Mouse (Mus musculus): ENCODE data around the gene Nlrx1. TPM values are rescaled to one million over a fixed set of nuclear protein-coding genes. Genes with fewer than 3 reads are reported as not detected.

Gene Nlrx1
- polyA plus RNA-seq, 1 experiment from 2014 or later = 12.7 TPM

GRCm38 (mm10) chr9:44247907-44248306 lies 20.5 kb downstream of the Nlrx1 start:
- peaks cover 5% of the 10 kb centered on the region for H3K36me3 ChIP-seq
- no peak for ATAC-seq (ENCODE audit: insufficient number of reproducible peaks, low FRiP score, low TSS enrichment, low read depth)
- H3K4me3 ChIP-seq = no peak overlapping the region
- no peak overlapping the region for H3K4me2 ChIP-seq
- no peak overlapping the region for H3K9ac ChIP-seq
- H3K4me1 ChIP-seq = peaks cover 6% of the 10 kb centered on the region; the same call in 1 of the 2 replicates
- H3K27me3 ChIP-seq = no peaks in the 10 kb centered on the region
- 71% methylated on average over 6 of the region's 6 CpGs for WGBS
- no peak overlapping the region for H3K27ac ChIP-seq
- H3K9me3 ChIP-seq = no peaks in the 10 kb centered on the region

- WGBS = 54% methylated on average over 2 of the region's 2 CpGs
- ATAC-seq (ENCODE audit: insufficient number of reproducible peaks, low FRiP score, low TSS enrichment, low read depth) = no peak
- no peak overlapping the region for H3K9ac ChIP-seq
Measured at GRCm38 (mm10) chr9:44243621-44244020, 24.8 kb downstream of the Nlrx1 start.

GRCm38 (mm10) chr9:44241418-44241817 lies 27.0 kb downstream of the Nlrx1 start:
- no peak overlapping the region for H3K4me3 ChIP-seq
- WGBS = 72% methylated on average over 9 of the region's 9 CpGs
- no peak for ATAC-seq (ENCODE audit: insufficient number of reproducible peaks, low FRiP score, low TSS enrichment, low read depth)
- H3K36me3 ChIP-seq = no peaks in the 10 kb centered on the region
- H3K27ac ChIP-seq = no peak overlapping the region
- H3K4me2 ChIP-seq = no peak overlapping the region
- no peaks in the 10 kb centered on the region for H3K9me3 ChIP-seq
- H3K9ac ChIP-seq = no peak overlapping the region
- H3K27me3 ChIP-seq = no peaks in the 10 kb centered on the region
- 0 out of 2 replicates have a peak, but pooled peaks cover 3% of the 10 kb centered on the region for H3K4me1 ChIP-seq

More at GRCm38 (mm10) chr9:44243621-44244020, 24.8 kb downstream of the Nlrx1 start:
- no peaks in the 10 kb centered on the region for H3K9me3 ChIP-seq
- H3K27ac ChIP-seq = no peak overlapping the region
- H3K27me3 ChIP-seq = no peaks in the 10 kb centered on the region
- 0 out of 2 replicates have a peak, but pooled peaks cover 3% of the 10 kb centered on the region for H3K4me1 ChIP-seq
- H3K4me2 ChIP-seq = no peak overlapping the region
- no peak overlapping the region for H3K4me3 ChIP-seq
- H3K36me3 ChIP-seq = no peaks in the 10 kb centered on the region

- H3K4me3 ChIP-seq = no peak overlapping the region
- H3K4me2 ChIP-seq = no peak overlapping the region
- 0 out of 2 replicates have a peak, but pooled peaks cover 3% of the 10 kb centered on the region for H3K4me1 ChIP-seq
- WGBS = 65% methylated on average over 5 of the region's 5 CpGs
- no peak overlapping the region for H3K27ac ChIP-seq
- H3K27me3 ChIP-seq = no peaks in the 10 kb centered on the region
- ATAC-seq (ENCODE audit: insufficient number of reproducible peaks, low FRiP score, low TSS enrichment, low read depth) = no peak
- no peaks in the 10 kb centered on the region for H3K36me3 ChIP-seq
- H3K9me3 ChIP-seq = no peaks in the 10 kb centered on the region
- no peak overlapping the region for H3K9ac ChIP-seq
Measured at GRCm38 (mm10) chr9:44240911-44241310, 27.5 kb downstream of the Nlrx1 start.

- Histone ChIP-seq H3K4me1 (0 out of 2 replicates have a peak, but pooled peaks cover 3% of the 10 kb centered on the region), H3K27ac (no peak within 1 kb of the TSS), H3K9ac (no peak within 1 kb of the TSS), H3K4me2 (no peak within 1 kb of the TSS), H3K36me3 (no peaks in the 10 kb centered on the region), H3K4me3 (no peak within 1 kb of the TSS), H3K27me3 (no peaks in the 10 kb centered on the region), H3K9me3 (no peaks in the 10 kb centered on the region)
- 49% methylated on average over 2 of the region's 2 CpGs for WGBS
- no peak for ATAC-seq (ENCODE audit: insufficient number of reproducible peaks, low FRiP score, low TSS enrichment, low read depth)
Measured at GRCm38 (mm10) chr9:44240399-44240798, 28.0 kb downstream of the Nlrx1 start, which contains the start of gene Ccdc153. Gene Ccdc153, plus strand, starts transcription at chr9:44240676.

- Histone ChIP-seq H3K4me3 (no peak overlapping the region), H3K9ac (no peak overlapping the region), H3K4me1 (0 out of 2 replicates have a peak, but pooled peaks cover 5% of the 10 kb centered on the region), H3K9me3 (no peaks in the 10 kb centered on the region), H3K27me3 (no peaks in the 10 kb centered on the region), H3K27ac (no peak overlapping the region), H3K4me2 (no peak overlapping the region), H3K36me3 (no peaks in the 10 kb centered on the region)
- ATAC-seq (ENCODE audit: insufficient number of reproducible peaks, low FRiP score, low TSS enrichment, low read depth) = no peak
- WGBS = 7% methylated on average over 5 of the region's 5 CpGs
Measured at GRCm38 (mm10) chr9:44239447-44239846, 29.0 kb downstream of the Nlrx1 start.

GRCm38 (mm10) chr9:44238501-44239190 lies 29.8 kb downstream of the Nlrx1 start:
- WGBS = 78% methylated on average over 17 of the region's 17 CpGs

GRCm38 (mm10) chr9:44237128-44237527 lies 31.3 kb downstream of the Nlrx1 start:
- 46% methylated on average over 4 of the region's 4 CpGs for WGBS
- H3K4me1 ChIP-seq = peaks cover 13% of the 10 kb centered on the region
- ATAC-seq (ENCODE audit: insufficient number of reproducible peaks, low FRiP score, low TSS enrichment, low read depth) = no peak
- no peaks in the 10 kb centered on the region for H3K9me3 ChIP-seq
- no peak overlapping the region for H3K9ac ChIP-seq
- no peaks in the 10 kb centered on the region for H3K36me3 ChIP-seq
- H3K27ac ChIP-seq = no peak overlapping the region
- no peak overlapping the region for H3K4me3 ChIP-seq
- H3K27me3 ChIP-seq = no peaks in the 10 kb centered on the region
- no peak overlapping the region for H3K4me2 ChIP-seq

More at GRCm38 (mm10) chr9:44238501-44239190, 29.8 kb downstream of the Nlrx1 start:
- no peak overlapping the region for H3K27ac ChIP-seq
- no peak overlapping the region for H3K4me3 ChIP-seq
- no peak overlapping the region for H3K4me2 ChIP-seq
- no peaks in the 10 kb centered on the region for H3K27me3 ChIP-seq
- H3K36me3 ChIP-seq = no peaks in the 10 kb centered on the region
- H3K4me1 ChIP-seq = 0 out of 2 replicates have a peak, but pooled peaks cover 6% of the 10 kb centered on the region
- H3K9ac ChIP-seq = no peak overlapping the region
- no peaks in the 10 kb centered on the region for H3K9me3 ChIP-seq
- ATAC-seq (ENCODE audit: insufficient number of reproducible peaks, low FRiP score, low TSS enrichment, low read depth) = no peak

GRCm38 (mm10) chr9:44236601-44237000 lies 31.8 kb downstream of the Nlrx1 start:
- ATAC-seq (ENCODE audit: insufficient number of reproducible peaks, low FRiP score, low TSS enrichment, low read depth) = no peak
- H3K9me3 ChIP-seq = no peaks in the 10 kb centered on the region
- WGBS = 55% methylated on average over 4 of the region's 4 CpGs
- H3K27ac ChIP-seq = no peak overlapping the region
- no peak overlapping the region for H3K9ac ChIP-seq
- H3K4me1 ChIP-seq = peaks cover 18% of the 10 kb centered on the region
- no peaks in the 10 kb centered on the region for H3K27me3 ChIP-seq
- H3K4me3 ChIP-seq = no peak overlapping the region
- no peaks in the 10 kb centered on the region for H3K36me3 ChIP-seq
- no peak overlapping the region for H3K4me2 ChIP-seq

GRCm38 (mm10) chr9:44234479-44235427 lies 33.6 kb downstream of the Nlrx1 start:
- ATAC-seq (ENCODE audit: insufficient number of reproducible peaks, low FRiP score, low TSS enrichment, low read depth) = no peak

GRCm38 (mm10) chr9:44233802-44234478 lies 34.5 kb downstream of the Nlrx1 start, which contains the start of gene Cbl:
Gene Cbl, minus strand, starts transcription at chr9:44234049.
- Histone ChIP-seq H3K27ac (peak within 1 kb of the TSS; percentile 96), H3K9me3 (no peaks in the 10 kb centered on the region), H3K27me3 (no peaks in the 10 kb centered on the region), H3K4me2 (peak within 1 kb of the TSS; percentile 59), H3K4me1 (peaks cover 19% of the 10 kb centered on the region), H3K9ac (peak within 1 kb of the TSS; percentile 94), H3K36me3 (no peaks in the 10 kb centered on the region), H3K4me3 (peak within 1 kb of the TSS; percentile 94)
- ATAC-seq (ENCODE audit: insufficient number of reproducible peaks, low FRiP score, low TSS enrichment, low read depth) = peak; percentile 91
- WGBS = under 1% methylated on average over 73 of the region's 76 CpGs

More at GRCm38 (mm10) chr9:44234479-44235427, 33.6 kb downstream of the Nlrx1 start:
- H3K4me2 ChIP-seq = peak overlapping the region; percentile 59
- H3K27ac ChIP-seq = peak overlapping the region; percentile 68
- no peaks in the 10 kb centered on the region for H3K36me3 ChIP-seq
- peaks cover 22% of the 10 kb centered on the region for H3K4me1 ChIP-seq
- 21% methylated on average over 19 of the region's 19 CpGs for WGBS
- no peak overlapping the region for H3K9ac ChIP-seq
- H3K27me3 ChIP-seq = no peaks in the 10 kb centered on the region
- no peaks in the 10 kb centered on the region for H3K9me3 ChIP-seq
- H3K4me3 ChIP-seq = peak overlapping the region; percentile 94
